Mouse (Mus musculus) neutrophil, adult 59 days (primary cell): ENCODE results near the gene Prl6a1. TPM values are rescaled to one million over a fixed set of nuclear protein-coding genes. Genes with fewer than 3 reads are reported as not detected.

Experiments used
- total RNA-seq, 2 experiments: library from RNA; stranded (reverse); gene quantifications; 1 replicate in 1 of 2; 2 replicates in 1 of 2; pipeline ENCODE4 v1.2.4; 2023

The Prl6a1 gene
- not detected for total RNA-seq

DNA sequence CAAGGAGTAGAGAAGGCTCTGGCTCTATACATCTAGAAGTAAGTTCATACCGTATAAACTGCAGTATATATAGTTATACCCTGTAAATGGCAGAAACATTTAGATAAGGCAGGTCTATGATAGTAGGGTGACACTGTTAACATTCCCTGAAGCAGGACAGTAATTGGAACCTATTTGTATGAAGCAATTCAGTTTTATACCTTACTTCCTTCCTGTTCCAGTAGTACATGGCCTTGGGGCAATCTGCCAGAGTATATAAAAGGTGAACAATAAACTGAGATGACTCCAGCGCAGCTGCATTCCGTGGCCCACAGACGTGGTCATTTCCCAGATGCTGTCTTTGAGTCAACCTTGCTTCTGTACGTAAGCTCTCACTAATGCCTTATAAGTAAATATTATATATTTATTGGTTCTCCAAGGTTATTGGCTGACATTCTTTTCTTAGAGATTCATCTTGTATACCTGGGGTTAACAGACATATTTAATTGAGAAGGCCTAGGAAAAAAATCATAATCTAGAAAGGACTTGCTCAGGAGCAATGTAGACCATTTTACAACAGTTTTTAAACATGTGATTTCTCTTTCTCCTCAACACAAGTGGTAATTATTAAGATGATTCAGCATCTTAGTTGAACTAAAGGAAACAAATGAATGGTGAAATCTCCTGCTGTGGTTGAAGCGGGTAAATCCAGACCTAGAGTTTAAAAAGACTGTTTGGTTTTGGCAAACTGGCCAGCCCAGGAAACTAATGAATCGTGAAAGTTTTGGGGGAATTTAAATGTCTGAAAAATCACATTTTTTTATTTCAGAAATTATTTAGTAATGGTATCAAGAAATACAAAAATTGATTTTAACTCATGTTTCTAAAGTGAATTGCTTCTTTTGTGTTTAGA is at the start of gene Prl6a1:
Gene Prl6a1, plus strand, starts transcription at position 294 of the 892 bp plus-strand sequence.

GRCm38 (mm10) chr13:27345373-27345772 is 32.9 kb downstream of the Prl6a1 start, which contains the start of gene Prl8a2:
Gene Prl8a2, plus strand, starts transcription at chr13:27345673.

Other genes with a start within 250 kb of the Prl6a1 start
- gene Prl3d1, start 218.4 kb upstream of the Prl6a1 start, total RNA-seq, result not detected
- not detected for gene Prl3d2, start 190.9 kb upstream of the Prl6a1 start, total RNA-seq
- gene Prl3d3, start 155.8 kb upstream of the Prl6a1 start, total RNA-seq, result not detected
- gene Prl3c1, start 116.0 kb upstream of the Prl6a1 start, total RNA-seq, result not detected
- gene Prl3b1, start 70.8 kb upstream of the Prl6a1 start, total RNA-seq, result not detected
- gene Prl3a1, start 53.2 kb upstream of the Prl6a1 start, total RNA-seq, result not detected
- not detected for gene Prl8a2, start 33.0 kb downstream of the Prl6a1 start, total RNA-seq
- gene Prl2b1, start 78.2 kb downstream of the Prl6a1 start, total RNA-seq, result not detected
- gene Prl8a6, start 126.1 kb downstream of the Prl6a1 start, total RNA-seq, result not detected
- gene Prl8a8, start 200.6 kb downstream of the Prl6a1 start, total RNA-seq, result not detected